Mouse (Mus musculus): ENCODE measurements around the gene Vps26b. TPM values are rescaled to one million over a fixed set of nuclear protein-coding genes. Genes with fewer than 3 reads are reported as not detected.
A peak's percentile ranks its signal among the peaks of the same experiment; 100 is the strongest.

Vps26b gene
- polyA plus RNA-seq (2016; fragmentation: Nextera tagmentation; extraction: Ambion mirVana), result 61.4 and 63.4 TPM in 2 replicates

DNA sequence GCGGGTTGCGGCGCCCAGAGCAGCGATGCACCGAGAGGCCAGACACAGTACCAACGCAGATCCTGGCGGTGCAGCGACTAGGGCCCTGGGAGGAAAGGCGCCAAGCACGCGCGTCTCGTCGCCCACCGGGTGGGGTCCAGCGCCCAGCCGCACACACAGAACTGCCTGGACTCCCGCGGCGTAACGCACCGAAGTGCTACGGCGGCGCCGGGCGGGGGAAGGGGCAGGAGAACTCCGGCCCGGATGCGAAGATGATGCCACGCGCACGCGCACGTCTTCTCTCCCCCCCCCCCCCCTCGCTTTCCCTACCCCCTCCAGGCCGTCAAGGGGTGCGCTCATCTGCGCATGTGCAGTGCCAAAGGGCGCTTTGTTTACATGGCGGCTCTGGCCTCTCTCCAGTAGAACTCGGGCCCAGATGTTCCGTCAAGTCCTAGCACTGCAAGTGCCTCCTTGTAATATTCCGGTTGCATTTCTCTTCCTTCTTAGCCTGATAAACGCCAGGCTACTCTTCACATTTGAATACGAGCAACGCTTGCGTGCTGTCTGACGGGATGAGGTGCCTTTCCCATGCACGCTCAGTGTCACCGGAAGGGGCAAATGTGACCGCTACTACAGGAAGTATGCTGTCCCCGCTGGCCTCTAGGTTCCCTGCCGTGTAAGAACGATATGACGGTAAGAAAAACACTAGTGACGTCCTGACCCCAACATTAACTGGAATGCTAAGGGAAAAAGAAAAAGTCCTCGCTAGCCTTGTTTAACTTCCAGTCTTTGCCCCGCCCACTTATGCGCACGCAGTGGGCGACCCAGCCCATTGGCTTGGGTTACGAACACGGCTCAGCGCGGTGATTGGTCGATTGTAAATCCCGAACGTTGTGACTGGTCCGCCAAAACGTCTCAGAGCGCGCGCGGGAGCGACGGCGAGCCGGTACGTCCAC, at the start of gene Vps26b, which contains the start of gene Ncapd3:
Gene Vps26b, minus strand, starts transcription at position 238 of the 935 bp plus-strand sequence.
Gene Ncapd3, plus strand, starts transcription at position 348 of the 935 bp plus-strand sequence.
- no peaks in the 10 kb centered on the region for H3K9me3 ChIP-seq
- H3K27me3 ChIP-seq, result no peaks in the 10 kb centered on the region
- under 1% methylated on average over 70 of the region's 80 CpGs for WGBS
- H3K4me1 ChIP-seq, result peaks cover 43% of the 10 kb centered on the region
- H3K4me2 ChIP-seq (replicated peaks), result peak within 1 kb of the TSS; percentile 90
- H3K4me3 ChIP-seq, result peak within 1 kb of the TSS; percentile 98
- H3K36me3 ChIP-seq, result 0 out of 2 replicates have a peak, but pooled peaks cover 6% of the 10 kb centered on the region
- peak within 1 kb of the TSS; percentile 96 for H3K9ac ChIP-seq (replicated peaks)
- ATAC-seq (ENCODE audit: low FRiP score, low read depth), result peak; percentile 93
- peak within 1 kb of the TSS; percentile 93 for H3K27ac ChIP-seq (replicated peaks)

DNA sequence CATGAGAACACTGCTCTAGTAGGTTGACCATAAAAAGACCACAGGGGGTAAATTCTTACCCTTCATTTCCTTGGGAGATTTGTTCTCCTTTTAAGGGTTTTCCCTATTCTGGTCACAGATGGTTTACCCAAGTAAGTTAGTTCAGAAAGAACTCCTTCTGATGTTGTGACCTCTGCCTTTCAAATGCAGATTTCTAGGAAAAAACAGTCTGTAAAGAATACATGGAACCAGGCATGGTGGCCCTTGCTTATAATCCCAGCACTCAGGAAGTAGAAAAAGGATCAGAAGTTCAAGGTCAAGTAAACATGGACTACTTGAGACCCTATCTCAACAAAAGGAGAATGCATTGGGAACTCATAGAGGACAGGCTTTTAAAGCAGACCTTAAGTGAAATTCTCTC, 45.9 kb upstream of the Vps26b start:
- no peak overlapping the region for H3K4me3 ChIP-seq
- no peaks in the 10 kb centered on the region for H3K9me3 ChIP-seq
- peaks cover 65% of the 10 kb centered on the region for H3K36me3 ChIP-seq
- no peaks in the 10 kb centered on the region for H3K27me3 ChIP-seq
- H3K4me2 ChIP-seq (replicated peaks), result no peak overlapping the region
- ATAC-seq (ENCODE audit: low FRiP score, low read depth), result no peak
- no peak overlapping the region for H3K9ac ChIP-seq (replicated peaks)
- no peak overlapping the region for H3K27ac ChIP-seq (replicated peaks)
- H3K4me1 ChIP-seq, result no peaks in the 10 kb centered on the region

DNA sequence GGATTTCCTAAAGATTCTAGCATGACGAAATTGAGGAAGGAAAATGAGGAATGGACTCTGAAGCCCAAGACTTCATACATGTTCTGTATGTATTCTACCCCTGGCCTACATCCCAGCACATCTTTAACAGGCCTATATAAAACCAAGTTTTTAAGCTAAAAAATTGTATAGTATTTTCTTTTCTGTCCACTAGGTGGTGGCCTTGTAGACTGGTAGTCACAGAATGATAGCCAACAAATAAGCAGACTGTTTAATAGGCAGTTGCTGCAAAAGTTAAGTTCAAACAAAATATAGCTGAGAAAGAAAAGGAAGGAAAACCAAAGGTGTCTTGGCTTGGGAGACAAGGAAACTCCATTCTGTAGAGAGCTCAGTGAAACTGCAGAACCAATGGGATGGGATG, 44.8 kb upstream of the Vps26b start:
- H3K4me2 ChIP-seq (replicated peaks), result no peak overlapping the region
- H3K36me3 ChIP-seq, result peaks cover 68% of the 10 kb centered on the region
- 73% methylated on average over 1 of the region's 1 CpGs for WGBS
- H3K9me3 ChIP-seq, result no peaks in the 10 kb centered on the region
- H3K27ac ChIP-seq (replicated peaks), result no peak overlapping the region
- H3K4me3 ChIP-seq, result no peak overlapping the region
- ATAC-seq (ENCODE audit: low FRiP score, low read depth), result no peak
- no peaks in the 10 kb centered on the region for H3K4me1 ChIP-seq
- H3K9ac ChIP-seq (replicated peaks), result no peak overlapping the region
- H3K27me3 ChIP-seq, result no peaks in the 10 kb centered on the region

DNA sequence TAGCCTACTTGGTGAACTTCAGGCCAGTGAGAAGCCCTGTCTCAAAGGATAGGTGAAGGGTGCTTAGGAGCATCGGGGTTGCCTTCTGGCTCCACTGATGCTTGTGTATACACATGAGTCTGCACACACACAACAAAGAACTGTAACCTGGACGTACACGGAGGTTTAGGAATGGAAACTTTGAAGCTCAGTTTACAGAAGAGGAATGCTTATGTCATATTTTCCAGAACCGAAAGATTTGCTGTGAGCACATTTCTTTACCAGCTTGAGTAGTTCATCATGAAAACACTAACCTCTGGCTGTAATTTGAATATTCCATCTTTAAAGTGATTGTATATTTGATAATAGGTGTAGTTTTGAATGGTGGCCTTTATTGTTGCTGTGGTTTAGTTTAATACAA, 41.0 kb upstream of the Vps26b start:
- Histone ChIP-seq H3K36me3 (peaks cover 86% of the 10 kb centered on the region), H3K27me3 (no peaks in the 10 kb centered on the region), H3K4me1 (no peaks in the 10 kb centered on the region), H3K27ac (replicated peaks) (no peak overlapping the region), H3K9ac (replicated peaks) (no peak overlapping the region), H3K4me3 (no peak overlapping the region), H3K9me3 (no peaks in the 10 kb centered on the region), H3K4me2 (replicated peaks) (no peak overlapping the region)
- no peak for ATAC-seq (ENCODE audit: low FRiP score, low read depth)
- 95% methylated on average over 4 of the region's 4 CpGs for WGBS

DNA sequence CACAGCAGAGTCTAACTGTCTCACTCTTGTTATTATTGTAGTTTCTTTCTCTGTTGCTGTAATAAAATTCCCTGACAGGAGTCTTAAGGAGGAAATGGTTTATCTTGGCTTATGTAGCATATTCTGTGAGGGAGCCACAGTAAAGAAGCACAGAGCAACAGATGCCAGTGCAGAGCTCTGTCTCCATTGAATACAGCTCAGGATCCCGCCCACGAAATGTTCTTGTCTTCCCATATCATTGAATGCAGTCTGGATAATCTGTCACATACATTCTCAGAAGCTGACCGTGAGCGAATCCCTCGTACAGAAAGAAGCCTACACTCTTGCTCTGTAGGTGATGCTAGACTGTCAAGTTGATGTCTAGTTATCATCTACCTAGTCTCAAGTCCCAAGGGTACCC, 28.5 kb upstream of the Vps26b start:
- WGBS, result 96% methylated on average over 5 of the region's 5 CpGs
- Histone ChIP-seq H3K4me1 (no peaks in the 10 kb centered on the region), H3K36me3 (peaks cover 89% of the 10 kb centered on the region), H3K27ac (replicated peaks) (no peak overlapping the region), H3K27me3 (no peaks in the 10 kb centered on the region), H3K4me2 (replicated peaks) (no peak overlapping the region), H3K9ac (replicated peaks) (no peak overlapping the region), H3K9me3 (no peaks in the 10 kb centered on the region), H3K4me3 (no peak overlapping the region)
- ATAC-seq (ENCODE audit: low FRiP score, low read depth), result no peak

DNA sequence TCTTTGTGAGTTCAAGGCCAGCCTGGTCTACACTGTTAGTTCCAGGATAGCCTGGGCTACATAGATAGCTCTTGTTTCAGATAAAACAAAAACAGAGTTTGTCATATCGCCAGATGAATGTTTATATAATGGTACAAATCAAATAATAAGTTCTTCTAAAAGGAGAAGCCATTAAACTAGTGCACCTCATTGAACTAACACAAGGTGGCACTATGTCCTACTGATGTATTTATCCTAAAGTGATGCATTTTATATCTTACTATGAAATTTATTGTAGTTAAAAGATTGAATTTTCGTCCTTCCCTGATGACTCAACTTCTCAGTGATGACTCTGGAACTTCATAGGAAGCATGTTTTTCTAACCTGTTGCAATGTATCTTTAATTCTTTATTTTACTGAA, 19.6 kb upstream of the Vps26b start:
- Histone ChIP-seq H3K4me3 (no peak overlapping the region), H3K4me1 (no peaks in the 10 kb centered on the region), H3K27me3 (no peaks in the 10 kb centered on the region), H3K4me2 (replicated peaks) (no peak overlapping the region), H3K27ac (replicated peaks) (no peak overlapping the region), H3K36me3 (peaks cover 86% of the 10 kb centered on the region), H3K9me3 (no peaks in the 10 kb centered on the region), H3K9ac (replicated peaks) (no peak overlapping the region)
- WGBS, result 90% methylated on average over 2 of the region's 2 CpGs
- ATAC-seq (ENCODE audit: low FRiP score, low read depth), result no peak

DNA sequence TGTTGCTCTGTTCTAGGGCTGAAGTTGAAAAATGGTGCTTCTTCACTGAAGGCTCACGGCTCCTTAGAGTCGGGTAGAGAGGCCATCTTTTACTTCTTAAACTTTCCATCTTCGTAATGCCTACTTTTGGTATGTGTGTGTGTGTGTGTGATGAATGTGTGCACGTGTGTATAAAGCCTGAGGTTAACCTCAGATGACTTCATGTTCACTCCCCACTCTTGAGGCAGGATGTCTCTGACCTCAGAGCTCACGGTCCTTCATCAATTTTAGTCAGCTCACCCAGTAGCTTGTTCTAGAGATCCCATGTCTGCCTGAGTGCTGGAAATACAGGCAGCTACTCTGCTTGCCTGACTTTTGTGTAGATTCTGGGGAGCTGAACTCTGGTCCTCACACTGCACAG, 14.0 kb upstream of the Vps26b start:
- no peak overlapping the region for H3K9ac ChIP-seq (replicated peaks)
- no peak overlapping the region for H3K27ac ChIP-seq (replicated peaks)
- H3K4me3 ChIP-seq, result no peak overlapping the region
- ATAC-seq (ENCODE audit: low FRiP score, low read depth), result no peak
- no peaks in the 10 kb centered on the region for H3K4me1 ChIP-seq
- H3K4me2 ChIP-seq (replicated peaks), result no peak overlapping the region
- H3K36me3 ChIP-seq, result peaks cover 94% of the 10 kb centered on the region
- no peaks in the 10 kb centered on the region for H3K27me3 ChIP-seq
- no peaks in the 10 kb centered on the region for H3K9me3 ChIP-seq
- whole genome bisulfite sequencing, result 96% methylated on average over 5 of the region's 5 CpGs

DNA sequence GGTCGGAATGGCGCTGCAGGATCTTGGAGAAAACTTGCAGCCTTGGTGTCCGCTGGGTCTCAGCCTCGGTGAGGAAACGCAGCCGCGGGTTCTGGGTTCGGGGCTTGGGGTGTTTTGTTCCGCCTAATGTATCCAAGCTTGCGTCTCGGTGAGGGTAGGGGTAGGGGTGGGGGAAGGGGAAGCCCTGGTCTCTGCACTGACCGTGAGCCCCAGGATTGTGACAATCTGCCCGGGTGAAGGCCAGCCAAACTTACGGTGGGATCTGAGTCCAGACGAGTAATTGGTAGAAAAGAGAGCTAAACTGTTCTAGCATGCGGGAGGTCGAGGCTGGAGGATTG, 867 bp upstream of the Vps26b start:
- WGBS, result 0% methylated on average over 17 of the region's 17 CpGs

DNA sequence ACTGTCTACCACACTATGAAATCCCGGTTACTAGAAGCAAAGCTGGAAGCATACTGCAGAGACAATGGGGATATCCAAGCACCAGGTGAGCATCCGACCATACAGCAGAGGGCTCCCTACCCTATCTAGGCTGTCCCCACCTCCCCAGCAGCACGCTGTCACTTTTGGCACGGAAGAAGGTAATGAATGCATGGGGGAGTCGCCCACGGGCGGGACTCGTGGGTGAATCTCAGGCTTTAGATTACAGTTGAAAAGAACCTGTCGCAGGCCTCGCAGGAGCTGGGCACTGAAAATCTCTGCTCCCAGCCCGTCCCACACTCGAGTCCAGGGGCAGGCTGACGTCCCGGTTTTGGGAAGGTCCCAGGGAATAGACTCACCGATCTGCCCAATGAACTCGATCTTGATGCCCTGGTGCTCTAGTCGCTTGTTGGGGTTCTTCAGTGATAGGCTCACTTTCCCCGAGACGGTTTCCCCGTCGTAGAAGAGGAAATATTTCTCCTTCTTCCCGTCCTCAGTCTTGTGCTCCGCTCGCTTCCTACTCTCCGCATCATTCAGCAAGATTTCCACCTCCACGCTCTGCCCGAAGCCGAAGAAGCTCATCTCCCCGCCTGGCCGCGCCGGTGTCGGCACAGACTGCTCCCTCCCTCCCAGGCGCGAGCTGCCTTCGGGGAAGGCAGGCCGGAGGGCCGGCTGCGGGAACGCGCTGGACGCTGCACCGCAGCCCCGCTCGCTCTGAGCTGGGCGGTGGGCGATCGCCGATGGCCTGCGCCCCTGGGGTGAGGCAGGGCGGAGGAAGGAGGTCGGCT, 640 bp downstream of the Vps26b start:
- peak; percentile 24; the same call in 1 of the 2 replicates for ATAC-seq (ENCODE audit: low FRiP score, low read depth)
- 0 out of 2 replicates have a peak, but pooled peaks cover 6% of the 10 kb centered on the region for H3K36me3 ChIP-seq
- H3K4me3 ChIP-seq, result peak overlapping the region; percentile 98
- peaks cover 43% of the 10 kb centered on the region for H3K4me1 ChIP-seq
- H3K4me2 ChIP-seq (replicated peaks), result peak overlapping the region; percentile 90
- H3K9ac ChIP-seq (replicated peaks), result peak overlapping the region; percentile 96
- peak overlapping the region; percentile 93 for H3K27ac ChIP-seq (replicated peaks)
- H3K9me3 ChIP-seq, result no peaks in the 10 kb centered on the region
- under 1% methylated on average over 51 of the region's 52 CpGs for WGBS
- no peaks in the 10 kb centered on the region for H3K27me3 ChIP-seq

More for the DNA sequence above, 867 bp upstream of the Vps26b start:
- no peak; the same call in none of the 2 replicates for ATAC-seq (ENCODE audit: low FRiP score, low read depth)
- Histone ChIP-seq H3K27ac (replicated peaks) (no peak overlapping the region), H3K36me3 (0 out of 2 replicates have a peak, but pooled peaks cover 5% of the 10 kb centered on the region), H3K27me3 (no peaks in the 10 kb centered on the region), H3K9me3 (no peaks in the 10 kb centered on the region), H3K4me1 (peaks cover 43% of the 10 kb centered on the region), H3K9ac (replicated peaks) (peak overlapping the region; percentile 65), H3K4me3 (peak overlapping the region; percentile 98), H3K4me2 (replicated peaks) (peak overlapping the region; percentile 90)

DNA sequence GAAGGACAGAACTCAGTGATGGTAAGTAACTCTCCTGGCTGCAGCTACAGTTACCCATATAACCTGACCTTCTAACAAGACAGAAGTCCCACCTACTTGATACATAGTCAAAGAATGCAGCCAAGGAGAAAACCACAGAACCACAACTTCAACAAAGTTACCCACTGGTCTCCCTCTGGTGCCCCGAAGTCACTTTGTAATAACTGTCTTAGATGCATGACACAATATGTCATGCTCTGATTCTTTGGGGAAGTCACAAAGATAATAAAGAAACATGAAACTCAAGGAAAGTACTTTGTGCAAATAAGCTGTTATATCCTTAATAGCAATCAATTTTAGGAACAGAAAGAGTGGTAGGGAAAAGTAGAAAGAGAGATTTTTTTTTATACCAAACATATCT, 3.2 kb downstream of the Vps26b start:
- WGBS, result 85% methylated on average over 1 of the region's 1 CpGs

DNA sequence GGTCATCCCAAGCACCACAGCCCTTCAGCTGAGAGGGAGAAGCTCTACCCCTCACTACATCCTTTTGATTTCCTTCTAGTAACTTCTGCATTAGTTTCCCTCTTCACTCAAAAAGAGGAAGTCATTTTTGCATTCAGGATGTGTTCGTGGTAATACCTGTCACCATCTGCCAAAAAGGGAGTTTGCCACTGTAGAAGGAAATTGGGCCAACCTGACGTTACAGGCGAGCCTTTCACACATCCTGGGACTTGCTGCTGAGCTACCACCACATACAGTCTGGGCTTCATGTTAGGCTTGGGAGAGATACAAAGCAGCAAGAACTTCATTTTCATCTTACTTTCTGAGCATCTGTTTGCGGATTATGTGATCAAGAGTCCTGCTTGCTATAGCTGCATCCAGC, 6.2 kb downstream of the Vps26b start:
- no peak overlapping the region for H3K4me3 ChIP-seq
- H3K4me2 ChIP-seq (replicated peaks), result no peak overlapping the region
- H3K4me1 ChIP-seq, result peaks cover 23% of the 10 kb centered on the region
- no peaks in the 10 kb centered on the region for H3K9me3 ChIP-seq
- ATAC-seq (ENCODE audit: low FRiP score, low read depth), result no peak
- H3K9ac ChIP-seq (replicated peaks), result no peak overlapping the region
- 93% methylated on average over 4 of the region's 4 CpGs for WGBS
- H3K27ac ChIP-seq (replicated peaks), result no peak overlapping the region
- H3K27me3 ChIP-seq, result no peaks in the 10 kb centered on the region
- H3K36me3 ChIP-seq, result peaks cover 17% of the 10 kb centered on the region

More for the DNA sequence above, 3.2 kb downstream of the Vps26b start:
- H3K27me3 ChIP-seq, result no peaks in the 10 kb centered on the region
- 0 out of 2 replicates have a peak overlapping the region, but pooled peaks have one; percentile 90 for H3K4me2 ChIP-seq (replicated peaks)
- H3K9me3 ChIP-seq, result no peaks in the 10 kb centered on the region
- H3K9ac ChIP-seq (replicated peaks), result no peak overlapping the region
- peaks cover 34% of the 10 kb centered on the region for H3K4me1 ChIP-seq
- 0 out of 2 replicates have a peak, but pooled peaks cover 6% of the 10 kb centered on the region for H3K36me3 ChIP-seq
- H3K27ac ChIP-seq (replicated peaks), result no peak overlapping the region
- no peak for ATAC-seq (ENCODE audit: low FRiP score, low read depth)
- H3K4me3 ChIP-seq, result no peak overlapping the region

DNA sequence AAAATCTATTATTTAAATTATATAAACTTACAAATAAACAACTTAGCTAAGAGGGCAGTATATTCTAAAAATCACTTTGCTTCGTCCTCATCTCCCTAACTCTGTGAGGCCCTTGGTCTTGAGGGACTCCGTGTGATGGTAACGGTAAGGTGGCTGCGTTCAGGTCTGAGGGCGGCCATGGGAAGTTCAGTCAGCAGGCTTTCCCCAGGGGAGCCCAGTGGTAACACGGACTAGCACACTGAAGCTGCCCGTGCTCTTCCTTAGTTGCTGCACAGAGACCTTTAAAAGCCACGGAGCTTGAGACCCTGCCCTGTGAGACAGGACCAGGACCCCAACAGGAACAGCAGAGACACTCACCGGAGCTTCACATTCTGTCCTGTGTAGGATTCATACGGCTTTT, 10.9 kb downstream of the Vps26b start:
- 95% methylated on average over 10 of the region's 10 CpGs for WGBS
- no peaks in the 10 kb centered on the region for H3K9me3 ChIP-seq
- peaks cover 54% of the 10 kb centered on the region for H3K36me3 ChIP-seq
- no peak overlapping the region for H3K27ac ChIP-seq (replicated peaks)
- no peak overlapping the region for H3K9ac ChIP-seq (replicated peaks)
- H3K4me1 ChIP-seq, result no peaks in the 10 kb centered on the region
- H3K27me3 ChIP-seq, result no peaks in the 10 kb centered on the region
- H3K4me3 ChIP-seq, result no peak overlapping the region
- no peak overlapping the region for H3K4me2 ChIP-seq (replicated peaks)
- ATAC-seq (ENCODE audit: low FRiP score, low read depth), result no peak

Measured in midbrain, embryonic 12.5 days (tissue).